Mouse (Mus musculus) right cerebral cortex, adult 18-20 months (tissue): ENCODE measurements around the gene Vtn.
A peak's percentile ranks its signal among the peaks of the same experiment; 100 is the strongest.

ENCODE experiments used
- DNase-seq: peaks from one replicate; pipeline ENCODE4 v3.0.0; 2022; ENCODE audit warnings: mixed read lengths

The Vtn gene

DNA sequence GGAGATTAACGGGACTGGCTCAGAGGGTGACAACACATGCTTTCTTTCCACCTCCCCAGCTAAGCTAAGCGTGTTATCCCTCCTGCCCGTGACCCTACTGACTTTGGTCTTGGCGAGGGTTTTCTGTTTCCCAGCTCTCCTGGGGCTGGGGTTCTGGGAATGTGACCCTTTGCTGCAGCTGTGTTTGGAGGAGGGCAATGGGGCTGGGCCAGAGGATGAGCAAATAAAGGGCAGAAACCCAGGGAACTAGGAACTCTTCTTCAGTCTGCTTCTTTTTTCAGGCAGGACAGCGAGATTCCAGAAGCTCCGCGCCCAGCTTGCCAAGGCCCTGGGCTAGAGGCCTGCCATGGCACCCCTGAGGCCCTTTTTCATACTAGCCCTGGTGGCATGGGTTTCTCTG lies at the start of gene Vtn:
Gene Vtn, plus strand, starts transcription at position 88 of the 400 bp plus-strand sequence.
- no peak for DNase-seq

DNA sequence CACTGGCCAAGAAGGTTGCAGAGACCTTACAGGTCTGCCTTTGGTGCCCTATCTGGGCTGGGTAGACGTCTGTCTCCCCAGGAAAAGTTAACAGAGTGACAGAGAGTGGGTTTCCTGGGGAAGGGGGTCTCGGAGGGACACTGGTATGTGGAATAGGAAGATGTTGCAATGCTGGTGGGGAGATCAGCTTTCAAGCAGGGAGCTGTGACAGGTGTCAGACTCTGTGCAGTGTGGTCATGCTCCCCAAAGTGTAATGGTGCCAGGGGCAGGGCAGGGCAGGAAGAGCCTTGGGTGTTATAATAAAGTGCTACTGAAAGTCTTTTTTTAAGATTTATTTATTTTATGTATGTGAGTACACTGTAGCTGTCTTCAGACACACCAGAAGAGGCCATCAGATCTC lies 48.6 kb upstream of the Vtn start:
- no peak for DNase-seq

GRCm38 (mm10) chr11:78453675-78454074 lies 45.2 kb upstream of the Vtn start:
- peak; percentile 62 for DNase-seq

GRCm38 (mm10) chr11:78454276-78454675 lies 44.6 kb upstream of the Vtn start:
- no peak for DNase-seq

DNA sequence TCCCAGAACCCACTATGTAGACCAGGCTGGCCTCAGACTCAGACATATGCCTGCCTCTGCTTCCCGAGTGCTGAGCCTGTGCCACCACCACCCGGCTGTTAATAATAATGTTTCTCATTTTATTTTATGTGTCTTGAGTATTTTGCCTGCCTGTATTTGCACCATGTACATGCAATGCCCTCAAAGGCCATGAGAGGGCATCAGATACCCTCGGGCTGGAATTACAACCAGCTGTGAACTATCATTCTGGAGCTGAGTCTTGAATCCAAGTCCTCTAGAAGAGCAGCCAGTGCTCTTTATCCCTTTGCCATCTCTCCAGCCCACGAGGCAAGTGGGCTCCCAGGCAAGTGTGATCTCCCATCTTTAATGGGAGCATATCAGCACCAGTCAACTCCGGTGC lies 43.6 kb upstream of the Vtn start:
- no peak for DNase-seq

- no peak for DNase-seq
Measured at GRCm38 (mm10) chr11:78458740-78459139, 40.2 kb upstream of the Vtn start.

GRCm38 (mm10) chr11:78461894-78462293 lies 37.0 kb upstream of the Vtn start:
- no peak for DNase-seq

- no peak for DNase-seq
Measured at GRCm38 (mm10) chr11:78462669-78463068, 36.2 kb upstream of the Vtn start.

DNA sequence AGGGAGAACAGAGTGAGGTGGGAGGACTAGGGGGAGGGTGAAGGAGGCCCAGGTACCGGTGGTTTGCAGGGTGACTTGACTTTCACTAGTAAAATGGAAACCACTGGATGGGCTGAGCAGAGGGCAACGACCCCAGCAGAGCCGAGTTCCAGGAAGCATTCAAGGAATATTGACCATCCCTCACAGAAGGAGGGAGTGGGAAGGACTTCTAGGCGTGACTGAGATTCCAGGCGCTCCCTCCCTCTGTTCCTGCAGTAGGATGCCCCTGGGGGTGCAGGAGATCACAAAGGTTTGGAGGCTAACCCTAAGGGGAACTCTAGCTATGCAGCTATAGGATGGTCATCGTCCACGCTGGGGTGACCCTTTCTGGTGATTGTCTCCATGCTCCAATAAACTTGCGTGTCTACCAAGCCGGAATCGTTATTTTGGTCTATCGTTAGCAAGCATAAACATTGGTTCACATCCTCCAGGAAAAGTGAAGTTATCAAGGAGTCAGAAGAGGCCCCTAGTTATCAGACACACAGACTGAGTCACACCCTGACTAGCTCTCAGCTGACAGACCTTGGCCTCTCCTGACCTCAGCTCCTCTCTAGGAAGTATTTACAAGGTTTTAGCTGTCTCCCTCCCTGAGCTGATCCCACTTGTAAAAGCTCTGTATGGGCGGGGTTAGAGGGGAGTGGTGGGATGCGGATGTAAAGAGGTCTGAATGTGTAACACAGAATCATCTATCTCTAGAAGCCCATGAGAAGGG lies 35.4 kb upstream of the Vtn start:
- DNase-seq, result no peak

- DNase-seq, result no peak
Measured at GRCm38 (mm10) chr11:78465116-78465515, 33.8 kb upstream of the Vtn start.

DNA sequence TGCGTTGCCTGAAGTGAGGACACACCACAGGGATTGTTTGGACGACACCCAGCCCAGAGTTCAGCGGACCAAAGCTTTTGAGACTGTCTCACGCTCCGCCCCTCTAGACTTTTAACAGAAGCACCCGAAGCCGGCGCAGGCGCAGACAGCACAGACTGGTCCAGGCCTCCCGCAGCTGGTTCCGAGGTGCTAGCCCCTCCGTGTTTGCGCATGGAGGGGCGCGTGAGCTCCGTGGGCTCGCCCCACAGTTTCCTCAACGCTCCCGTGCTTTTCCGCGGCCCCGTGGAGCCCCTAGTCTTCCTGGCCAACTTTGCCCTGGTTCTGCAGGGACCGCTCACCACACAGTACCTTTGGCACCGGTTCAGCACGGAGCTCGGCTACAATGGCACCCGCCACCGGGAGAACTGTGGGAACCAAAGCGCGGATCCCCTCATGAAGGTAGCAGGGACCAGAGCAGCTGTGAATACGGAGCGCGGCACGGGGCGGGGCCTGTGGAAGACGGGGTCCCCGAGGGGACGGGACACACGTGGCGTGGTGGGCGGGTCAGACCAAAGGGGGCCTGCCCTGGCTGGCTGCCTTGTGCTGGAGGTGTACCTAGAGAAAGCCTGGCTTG lies 33.2 kb upstream of the Vtn start, which contains the start of gene Slc46a1:
Gene Slc46a1, plus strand, starts transcription at position 130 of the 613 bp plus-strand sequence.
- DNase-seq, result peak; percentile 84

GRCm38 (mm10) chr11:78466242-78466912 lies 32.5 kb upstream of the Vtn start:
- DNase-seq, result no peak

DNA sequence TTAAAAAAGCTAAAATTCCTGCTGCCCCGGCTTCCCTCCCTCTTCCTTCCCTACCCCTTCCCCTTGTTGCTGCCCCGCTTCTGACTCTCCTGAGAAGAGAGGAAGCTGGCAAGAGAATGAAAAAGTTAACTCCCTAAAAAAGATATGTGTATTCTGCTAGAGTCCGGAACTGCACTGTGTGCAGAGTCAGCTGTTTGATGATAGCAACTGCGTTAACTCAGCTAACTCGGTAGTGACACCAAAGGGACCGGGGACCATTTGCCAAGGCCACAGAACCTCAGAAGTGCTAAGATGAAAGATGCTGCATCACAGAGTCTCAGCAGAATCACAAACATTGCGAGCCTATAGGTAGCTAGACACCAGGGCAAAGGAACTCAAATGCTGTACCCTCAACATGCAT lies 31.4 kb upstream of the Vtn start:
- DNase-seq, result no peak

DNA sequence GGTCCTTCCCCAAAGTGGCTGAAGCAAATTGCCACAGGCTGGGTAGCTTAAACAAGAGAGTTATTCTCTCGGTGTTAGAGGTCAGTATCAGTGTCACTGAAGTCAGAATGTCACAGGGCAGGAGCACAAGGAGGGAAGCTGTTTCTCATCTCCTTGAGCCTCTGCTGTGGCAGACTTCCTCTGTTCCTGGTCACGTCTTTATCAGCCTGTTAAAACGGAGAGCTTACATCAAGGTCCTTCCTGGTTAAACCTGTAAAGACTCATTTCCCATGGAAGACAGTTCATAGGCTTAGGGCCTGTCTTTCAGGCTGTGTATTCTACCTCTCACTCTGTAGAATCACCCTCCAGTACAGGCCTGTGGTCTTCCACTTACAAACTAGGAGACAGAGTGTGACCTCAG lies 31.0 kb upstream of the Vtn start:
- no peak for DNase-seq

GRCm38 (mm10) chr11:78471326-78472103 lies 27.4 kb upstream of the Vtn start:
- no peak for DNase-seq

GRCm38 (mm10) chr11:78475289-78475688 lies 23.6 kb upstream of the Vtn start:
- no peak for DNase-seq

DNA sequence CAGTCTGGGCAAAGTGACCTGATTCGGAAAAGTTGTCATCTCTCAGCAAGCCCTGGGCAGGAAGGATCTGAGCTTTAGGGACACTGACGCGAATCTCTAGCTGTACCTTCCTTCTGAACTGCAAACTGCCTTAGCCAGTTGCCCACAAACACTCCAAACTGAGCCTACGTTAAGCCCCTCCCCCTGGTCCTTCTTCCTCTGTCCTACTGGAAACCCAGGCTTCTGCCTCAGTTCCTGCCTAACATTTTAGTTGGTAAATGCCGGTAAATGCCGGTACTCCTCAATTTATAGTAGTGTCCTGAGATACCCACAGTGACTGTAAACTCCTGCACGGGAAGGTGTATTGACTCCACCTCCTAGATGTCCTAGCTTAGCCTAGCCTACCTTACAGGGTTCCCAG lies 15.3 kb upstream of the Vtn start:
- no peak for DNase-seq

GRCm38 (mm10) chr11:78488168-78488567 lies 10.7 kb upstream of the Vtn start:
- DNase-seq, result peak; percentile 67

DNA sequence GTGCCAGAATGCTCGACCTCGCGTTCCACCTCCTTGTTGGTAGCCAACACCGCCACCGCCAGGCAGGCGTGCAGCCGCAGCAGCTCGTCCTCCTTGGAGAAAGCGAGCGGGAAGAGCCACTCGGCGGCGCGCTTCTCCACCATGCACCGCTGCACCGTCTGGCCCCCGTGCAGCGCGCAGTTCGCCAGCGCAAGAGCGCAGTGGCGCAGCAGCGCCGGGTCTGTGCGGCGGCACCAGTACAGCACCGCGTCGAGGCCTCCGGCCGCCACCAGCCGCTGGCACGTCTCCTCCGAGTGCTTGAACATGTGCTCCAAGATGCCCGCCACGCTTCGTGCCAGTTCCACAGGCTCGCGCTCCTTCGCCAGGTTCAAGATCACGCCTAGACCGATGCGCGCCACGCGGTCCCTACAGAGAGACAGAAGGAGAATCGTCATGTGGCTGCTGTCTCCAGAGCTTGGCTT lies 8.1 kb upstream of the Vtn start:
- peak; percentile 70 for DNase-seq

DNA sequence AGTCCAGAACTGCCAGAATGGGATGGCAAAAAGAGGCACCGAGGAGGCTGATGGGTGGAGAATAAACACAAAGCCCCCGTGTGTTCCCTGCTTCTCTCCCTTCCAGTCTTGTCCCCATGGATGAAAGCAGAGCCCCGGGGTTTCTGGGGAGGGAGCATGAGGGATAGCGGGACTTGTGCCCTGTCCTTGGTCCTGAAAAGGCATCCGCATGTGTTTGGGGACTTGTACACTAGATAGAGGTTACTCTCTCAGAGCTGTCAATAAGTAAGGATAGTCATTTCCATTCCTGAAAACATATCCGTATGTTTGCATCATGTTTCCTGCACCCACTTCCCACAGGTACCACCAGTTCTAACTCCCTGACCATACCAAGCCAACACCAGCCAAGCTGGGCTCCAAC lies 3.0 kb upstream of the Vtn start:
- DNase-seq, result no peak

- DNase-seq, result peak; percentile 41
Measured at GRCm38 (mm10) chr11:78497071-78497541, 1.8 kb upstream of the Vtn start.

GRCm38 (mm10) chr11:78497544-78498522 lies 1.1 kb upstream of the Vtn start, which contains the start of gene Sarm1:
Gene Sarm1, minus strand, starts transcription at chr11:78497754.
- DNase-seq, result peak; percentile 96
